Comparison of ENCODE assay signal across 8 mouse cellular contexts in the genomic region with DNA sequence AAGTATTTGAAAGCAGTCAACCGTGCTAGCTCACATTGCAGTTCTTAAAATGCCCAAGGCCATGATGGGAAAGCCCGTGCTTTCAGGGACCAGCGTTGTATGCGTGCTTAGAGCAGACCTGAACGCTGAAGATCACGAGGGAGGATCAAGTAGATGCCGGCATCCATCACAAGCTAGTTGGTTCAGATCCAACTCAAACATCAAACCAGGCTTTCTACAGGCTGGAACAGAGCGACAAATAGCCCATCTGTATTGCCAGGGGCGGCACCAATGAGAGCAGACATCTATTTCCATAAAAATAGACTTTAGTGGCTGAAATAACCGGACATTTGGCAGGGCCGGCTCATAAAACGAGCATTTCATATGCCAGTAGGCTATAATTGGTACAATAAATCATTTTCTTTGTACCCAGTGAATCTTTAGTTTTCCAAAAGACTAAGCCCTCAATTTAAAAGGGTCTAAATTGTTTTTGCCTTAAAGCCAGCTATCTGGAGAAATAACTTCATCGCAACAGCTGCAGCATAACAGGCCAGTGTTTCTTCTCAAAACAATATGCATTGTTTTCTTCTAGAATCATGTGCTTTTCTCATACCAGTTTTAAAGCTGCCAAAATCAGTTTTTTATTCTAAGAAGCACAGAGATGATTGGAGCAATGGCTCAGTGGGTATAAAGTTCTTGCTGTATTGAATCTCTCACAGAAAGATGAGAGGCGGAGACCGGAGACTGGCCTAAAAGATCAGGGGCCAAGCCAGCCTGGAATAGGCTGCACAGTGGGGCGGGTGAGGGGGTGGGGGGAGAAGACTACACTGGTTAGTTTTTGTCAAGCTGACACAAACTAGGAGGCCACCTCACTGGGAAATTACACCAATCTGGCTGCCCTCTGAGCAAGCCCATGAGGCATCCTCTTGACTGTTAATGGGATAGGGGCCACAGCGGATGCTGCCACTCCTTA. TPM values are rescaled to one million over a fixed set of nuclear protein-coding genes. Genes with fewer than 3 reads are reported as not detected.
DNase-seq lines count a peak whose midpoint lies in the region; ATAC-seq and TF ChIP-seq lines count a peak whose summit lies in the region.

No protein-coding gene starts in this region.

- no peak for DNase-seq in heart, embryonic 10.5 days (ENCODE audit: low spot score)
- DNase-seq in heart, adult 9 months (ENCODE audit: low spot score in 2 of 2) = no peak
- peak; percentile 46 for DNase-seq in MN1 (ENCODE audit: low spot score)
- peak; percentile 30 to 40 for DNase-seq in layer of hippocampus, postnatal 10 days (ENCODE audit: low spot score in 2 of 2)
- peak; percentile 69 for DNase-seq in midbrain, postnatal 0 days (ENCODE audit: low spot score)
- no peak for DNase-seq in spleen, adult 12 weeks (ENCODE audit: low spot score)
- DNase-seq in T-cell, adult 2 months (ENCODE audit: low spot score) = no peak

- H3K4me1 ChIP-seq in heart, embryonic 10.5 days = no peaks in the 10 kb centered on the region
- H3K4me1 ChIP-seq in forebrain, embryonic 15.5 days = peaks cover 9% of the 10 kb centered on the region
- H3K4me1 ChIP-seq in midbrain, postnatal 0 days (ENCODE audit: insufficient read depth, low read length) = no peaks in the 10 kb centered on the region

- H3K9me3 ChIP-seq in heart, embryonic 10.5 days = no peaks in the 10 kb centered on the region
- no peaks in the 10 kb centered on the region for H3K9me3 ChIP-seq in forebrain, embryonic 15.5 days
- H3K9me3 ChIP-seq in midbrain, postnatal 0 days (ENCODE audit: low read length) = no peaks in the 10 kb centered on the region

- H3K9ac ChIP-seq in forebrain, embryonic 15.5 days (replicated peaks) = no peak overlapping the region
- 0 out of 2 replicates have a peak overlapping the region, but pooled peaks have one; percentile 19 for H3K9ac ChIP-seq in midbrain, postnatal 0 days (replicated peaks; ENCODE audit: low read length, poor library complexity, severe bottlenecking)

- peak; percentile 91 for ATAC-seq in forebrain, embryonic 15.5 days (replicated peaks)
- peak; percentile 58; the same call in 1 of the 2 replicates for ATAC-seq in midbrain, postnatal 0 days (ENCODE audit: low FRiP score)

- no peaks in the 10 kb centered on the region for H3K27me3 ChIP-seq in heart, embryonic 10.5 days (ENCODE audit: insufficient read depth, poor library complexity, severe bottlenecking)
- no peaks in the 10 kb centered on the region for H3K27me3 ChIP-seq in forebrain, embryonic 15.5 days
- no peaks in the 10 kb centered on the region for H3K27me3 ChIP-seq in midbrain, postnatal 0 days (ENCODE audit: insufficient read depth, low read length)

- H3K27ac ChIP-seq in heart, embryonic 10.5 days = no peak overlapping the region; the same call in 1 of the 2 replicates
- peak overlapping the region; percentile 73 for H3K27ac ChIP-seq in forebrain, embryonic 15.5 days (replicated peaks)
- H3K27ac ChIP-seq in midbrain, postnatal 0 days (ENCODE audit: low read depth, low read length) = no peak overlapping the region

- WGBS in heart, embryonic 10.5 days = 69% methylated on average over 17 of the region's 17 CpGs
- WGBS in forebrain, embryonic 15.5 days = 15% methylated on average over 17 of the region's 17 CpGs
- 34% methylated on average over 17 of the region's 17 CpGs for WGBS in midbrain, postnatal 0 days

- peak overlapping the region; percentile 22; the same call in 1 of the 2 replicates for H3K4me3 ChIP-seq in heart, embryonic 10.5 days
- H3K4me3 ChIP-seq in forebrain, embryonic 15.5 days = peak overlapping the region; percentile 34
- H3K4me3 ChIP-seq in midbrain, postnatal 0 days (ENCODE audit: low read depth, low read length) = peak overlapping the region; percentile 29

- H3K36me3 ChIP-seq in heart, embryonic 10.5 days = no peaks in the 10 kb centered on the region
- no peaks in the 10 kb centered on the region for H3K36me3 ChIP-seq in forebrain, embryonic 15.5 days
- H3K36me3 ChIP-seq in midbrain, postnatal 0 days (ENCODE audit: insufficient read depth, low read length) = no peaks in the 10 kb centered on the region

- H3K4me2 ChIP-seq in forebrain, embryonic 15.5 days (replicated peaks) = peak overlapping the region; percentile 48
- peak overlapping the region; percentile 57 for H3K4me2 ChIP-seq in midbrain, postnatal 0 days (ENCODE audit: low read depth, low read length, poor library complexity, severe bottlenecking)

- TF ChIP-seq CTCF in midbrain, postnatal 0 days (IDR thresholded peaks at IDR 0.05) = no peak

RNA-seq across cellular contexts. Expression of a gene that starts 14.9 kb away (rescaled TPM):
- 5.5 and 6.0 TPM in 2 replicates for polyA plus RNA-seq in heart, embryonic 10.5 days (2016; fragmentation: Nextera tagmentation; extraction: Ambion mirVana)
- polyA plus RNA-seq in forebrain, embryonic 15.5 days (2015; fragmentation: Nextera tagmentation; extraction: Ambion mirVana) = 15.5 and 16.0 TPM in 2 replicates
- 10 to 100 TPM; 93.0 to 96.3 TPM for total RNA-seq in layer of hippocampus, postnatal 10 days (2021)
- total RNA-seq in midbrain, postnatal 0 days (2014; rRNA removed) = 63.4 and 63.5 TPM in 2 replicates
- polyA plus RNA-seq in midbrain, postnatal 0 days (2015; fragmentation: Nextera tagmentation; extraction: Ambion mirVana) = 17.6 and 18.5 TPM in 2 replicates

Comparison
In these comparisons a context has a peak if more than half of its experiments do, and no peak if none do; other contexts are left out.
1. DNase-seq: peak in MN1 (single experiment), layer of hippocampus, postnatal 10 days (2 of 2) and midbrain, postnatal 0 days (single experiment); none in heart, embryonic 10.5 days (single experiment), heart, adult 9 months (0 of 2), spleen, adult 12 weeks (single experiment) and T-cell, adult 2 months (single experiment).
2. Peak in every context shown above with its lines, with median percentiles within 50 percentile points of each other: H3K4me3 ChIP-seq.